Mouse (Mus musculus) ovary, adult 10 weeks (tissue): Measurements from ENCODE around the gene Vmn2r27. TPM values are rescaled to one million over a fixed set of nuclear protein-coding genes. Genes with fewer than 3 reads are reported as not detected.

Experiments used
- polyA plus RNA-seq: library from polyadenylated mRNA; stranded (reverse); fragments of 350-450 nt; fragmentation: Illumina TruSeq; extraction: RNeasy Lipid Tissue Mini Kit (QIAGEN cat#74804); gene quantifications from one replicate; pipeline ENCODE4 v1.2.3, GENCODE M21; 2014

Gene Vmn2r27
- not detected for polyA plus RNA-seq

GRCm38 (mm10) chr6:124231756-124232155, at the start of gene Vmn2r27:
Gene Vmn2r27 (minus strand): TSS chr6:124231856.

Other genes with a start within 250 kb of the Vmn2r27 start
- gene Vmn2r26, start 207.3 kb downstream of the Vmn2r27 start, polyA plus RNA-seq = not detected
- 4.0 TPM for gene Cd163, start 72.8 kb upstream of the Vmn2r27 start, polyA plus RNA-seq
- gene Pex5, start 183.2 kb upstream of the Vmn2r27 start, polyA plus RNA-seq = 8.8 TPM
- gene Clstn3, start 232.9 kb upstream of the Vmn2r27 start, polyA plus RNA-seq = 0.97 TPM